10 mouse cellular contexts compared by ENCODE assay signal in the genomic region with DNA sequence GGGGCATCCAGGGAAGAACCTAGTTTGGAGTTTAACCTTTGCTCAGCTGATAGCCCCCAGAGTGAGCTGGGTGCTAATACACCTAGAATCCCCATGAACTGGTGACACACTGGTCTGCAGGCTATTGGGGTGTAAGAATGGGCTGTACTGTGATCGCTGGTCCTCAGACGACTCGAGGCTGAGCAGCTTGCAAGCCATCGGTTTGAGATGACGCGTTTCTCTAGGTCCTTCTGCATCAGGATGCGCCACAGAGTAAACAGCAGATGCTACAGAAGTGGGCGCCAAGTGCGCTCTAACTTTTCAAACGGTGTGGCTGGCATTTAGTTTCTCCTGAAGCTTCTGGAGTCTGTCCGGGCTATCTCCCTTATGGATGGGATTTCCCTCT. TPM values are rescaled to one million over a fixed set of nuclear protein-coding genes. Genes with fewer than 3 reads are reported as not detected.
A peak's percentile ranks its signal among the peaks of the same experiment; 100 is the strongest.
DNase-seq lines count a peak whose midpoint lies in the region; ATAC-seq and TF ChIP-seq lines count a peak whose summit lies in the region.
"Had no signal": no experiment of that assay in that cellular context is flagged by ENCODE, and none has a peak within 500 bp of the region (broad histone marks: within the 10 kb centered on the region; RNA-seq: fewer than 3 reads in every experiment).

No protein-coding gene starts in this region.

- DNase-seq in heart, adult 18-20 months: peak; percentile 18 to 25
- no peak for DNase-seq in heart, postnatal 25 days (ENCODE audit: low spot score)
- DNase-seq in lung, adult 2 months: peak; percentile 12
- DNase-seq in lung, postnatal 14 days: no peak
- DNase-seq in layer of hippocampus, adult 18-20 months (ENCODE audit: low spot score in 2 of 2): peak; percentile 16 to 44
- no peak for DNase-seq in urinary bladder, postnatal 4 days (ENCODE audit: low spot score in 2 of 2)
- DNase-seq: cerebellum, adult 18-20 months; thymus, postnatal 4 days had no signal

- H3K9ac ChIP-seq in stomach, embryonic 15.5 days: no peak overlapping the region
- H3K9ac ChIP-seq in midbrain, embryonic 13.5 days (replicated peaks): no peak overlapping the region

- TF ChIP-seq CTCF in lung, adult 2 months (IDR thresholded peaks at IDR 0.05; ENCODE audit: insufficient read depth, low read length): no peak

- H3K9me3 ChIP-seq in stomach, embryonic 15.5 days: no peaks in the 10 kb centered on the region
- no peaks in the 10 kb centered on the region for H3K9me3 ChIP-seq in midbrain, embryonic 13.5 days

- peak overlapping the region; percentile 3; the same call in 1 of the 2 replicates for H3K4me2 ChIP-seq in stomach, embryonic 15.5 days
- H3K4me2 ChIP-seq in midbrain, embryonic 13.5 days (replicated peaks): no peak overlapping the region

- peak overlapping the region; percentile 46 for H3K4me3 ChIP-seq in lung, adult 2 months (replicated peaks; ENCODE audit: extremely low read depth, low read depth, low read length)
- H3K4me3 ChIP-seq in stomach, embryonic 15.5 days (replicated peaks): no peak overlapping the region
- no peak overlapping the region for H3K4me3 ChIP-seq in midbrain, embryonic 13.5 days (replicated peaks)

- H3K27ac ChIP-seq in stomach, embryonic 15.5 days: peak overlapping the region; percentile 85
- no peak overlapping the region for H3K27ac ChIP-seq in midbrain, embryonic 13.5 days

- intact Hi-C loops in heart, postnatal 25 days (cut with DNase I): no loop called here

- no peaks in the 10 kb centered on the region for H3K27me3 ChIP-seq in stomach, embryonic 15.5 days (replicated peaks)
- no peaks in the 10 kb centered on the region for H3K27me3 ChIP-seq in midbrain, embryonic 13.5 days

- no peak for TF ChIP-seq POLR2A in lung, adult 2 months (IDR thresholded peaks at IDR 0.05; ENCODE audit: borderline replicate concordance, extremely low read depth, low read depth, low read length)

- no peaks in the 10 kb centered on the region for H3K36me3 ChIP-seq in stomach, embryonic 15.5 days
- no peaks in the 10 kb centered on the region for H3K36me3 ChIP-seq in midbrain, embryonic 13.5 days

- 0 out of 2 replicates have a peak, but pooled peaks cover 4% of the 10 kb centered on the region for H3K4me1 ChIP-seq in lung, adult 2 months (ENCODE audit: control insufficient read depth, insufficient read depth, low read length)
- 0 out of 2 replicates have a peak, but pooled peaks cover 4% of the 10 kb centered on the region for H3K4me1 ChIP-seq in stomach, embryonic 15.5 days
- no peaks in the 10 kb centered on the region for H3K4me1 ChIP-seq in midbrain, embryonic 13.5 days (replicated peaks)

- peak; percentile 53; the same call in 1 of the 2 replicates for ATAC-seq in stomach, embryonic 15.5 days (ENCODE audit: insufficient read depth, low FRiP score, low read depth)
- ATAC-seq in midbrain, embryonic 13.5 days: no peak

- WGBS in lung, adult 2 months: 42% methylated on average over 11 of the region's 11 CpGs
- WGBS in stomach, embryonic 15.5 days: 80% methylated on average over 11 of the region's 11 CpGs
- 95% methylated on average over 11 of the region's 11 CpGs for WGBS in midbrain, embryonic 13.5 days

RNA-seq across cellular contexts. Expression of gene Ccdc115, which starts 50.6 kb away (rescaled TPM):
- 10 to 100 TPM; 13.4 to 15.5 TPM for total RNA-seq in heart, adult 18-20 months (2021)
- 10 to 100 TPM; 14.9 to 15.3 TPM for total RNA-seq in heart, postnatal 25 days (2021)
- 21.8 and 21.9 TPM in 2 replicates for polyA plus RNA-seq in lung, adult 2 months (2012; rRNA removed)
- total RNA-seq in layer of hippocampus, adult 18-20 months (2021): 10 to 100 TPM; 16.7 to 17.8 TPM
- polyA plus RNA-seq in stomach, embryonic 15.5 days (2015; fragmentation: Nextera tagmentation; extraction: Ambion mirVana): 52.6 and 55.5 TPM in 2 replicates
- 73.2 and 77.3 TPM in 2 replicates for polyA plus RNA-seq in midbrain, embryonic 13.5 days (2015; fragmentation: Nextera tagmentation; extraction: Ambion mirVana)

RNA-seq across cellular contexts. Expression of gene Imp4, which starts 50.8 kb away (rescaled TPM):
- total RNA-seq in heart, adult 18-20 months (2021): 10 to 100 TPM; 30.5 to 31.2 TPM
- 10 to 100 TPM; 29.2 to 31.4 TPM for total RNA-seq in heart, postnatal 25 days (2021)
- 29.2 and 45.3 TPM in 2 replicates for polyA plus RNA-seq in lung, adult 2 months (2012; rRNA removed)
- 10 to 100 TPM; 37.9 to 39.0 TPM for total RNA-seq in layer of hippocampus, adult 18-20 months (2021)
- polyA plus RNA-seq in stomach, embryonic 15.5 days (2015; fragmentation: Nextera tagmentation; extraction: Ambion mirVana): 83.6 and 84.8 TPM in 2 replicates
- 62.6 and 63.1 TPM in 2 replicates for polyA plus RNA-seq in midbrain, embryonic 13.5 days (2015; fragmentation: Nextera tagmentation; extraction: Ambion mirVana)

Comparison
In these comparisons a context has a peak if more than half of its experiments do, and no peak if none do; other contexts are left out.
1. DNase-seq: peak in heart, adult 18-20 months (2 of 2), lung, adult 2 months (single experiment) and layer of hippocampus, adult 18-20 months (2 of 2); none in heart, postnatal 25 days (single experiment), lung, postnatal 14 days (single experiment) and urinary bladder, postnatal 4 days (0 of 2).